Mouse (Mus musculus) erythroblast, embryonic 14.5 days (primary cell): ENCODE measurements around the gene Arnt2. TPM values are rescaled to one million over a fixed set of nuclear protein-coding genes. Genes with fewer than 3 reads are reported as not detected.

Experiments used
- H3K27me3 ChIP-seq: 2 replicates; pipeline ENCODE4 v1.6.1; 2012; ENCODE audit warnings: inconsistent platforms; ENCODE audit not compliant: control insufficient read depth
- H3K36me3 ChIP-seq: 2 replicates; pipeline ENCODE4 v1.6.1; 2012; ENCODE audit warnings: mild to moderate bottlenecking, inconsistent platforms; ENCODE audit not compliant: control insufficient read depth
- H3K4me1 ChIP-seq: 2 replicates; pipeline ENCODE4 v1.6.1; 2012; ENCODE audit warnings: inconsistent platforms; ENCODE audit not compliant: control insufficient read depth
- H3K4me3 ChIP-seq: replicated peaks from 2 replicates; pipeline ENCODE3; 2012; ENCODE audit warnings: moderate library complexity, mild to moderate bottlenecking, inconsistent platforms
- H3K9me3 ChIP-seq: 2 replicates; pipeline ENCODE4 v1.6.1; 2012; ENCODE audit warnings: low read length, inconsistent platforms, mixed read lengths; ENCODE audit not compliant: control insufficient read depth
- GATA1 ChIP-seq: IDR thresholded peaks from 2 replicates; pipeline ENCODE4 v1.6.1; 2012; ENCODE audit warnings: low read length, inconsistent platforms, mixed read lengths
- TAL1 ChIP-seq: IDR thresholded peaks from 3 replicates; pipeline ENCODE4 v1.6.1; 2012; ENCODE audit warnings: low read length, inconsistent platforms, mixed read lengths
- polyA plus RNA-seq: library from polyadenylated mRNA; stranded (reverse); fragments of >175 nt; gene quantifications from 2 replicates; pipeline ENCODE4 v1.2.3, GENCODE M21; 2012

The Arnt2 gene
- polyA plus RNA-seq, 1 experiment, result not detected

DNA sequence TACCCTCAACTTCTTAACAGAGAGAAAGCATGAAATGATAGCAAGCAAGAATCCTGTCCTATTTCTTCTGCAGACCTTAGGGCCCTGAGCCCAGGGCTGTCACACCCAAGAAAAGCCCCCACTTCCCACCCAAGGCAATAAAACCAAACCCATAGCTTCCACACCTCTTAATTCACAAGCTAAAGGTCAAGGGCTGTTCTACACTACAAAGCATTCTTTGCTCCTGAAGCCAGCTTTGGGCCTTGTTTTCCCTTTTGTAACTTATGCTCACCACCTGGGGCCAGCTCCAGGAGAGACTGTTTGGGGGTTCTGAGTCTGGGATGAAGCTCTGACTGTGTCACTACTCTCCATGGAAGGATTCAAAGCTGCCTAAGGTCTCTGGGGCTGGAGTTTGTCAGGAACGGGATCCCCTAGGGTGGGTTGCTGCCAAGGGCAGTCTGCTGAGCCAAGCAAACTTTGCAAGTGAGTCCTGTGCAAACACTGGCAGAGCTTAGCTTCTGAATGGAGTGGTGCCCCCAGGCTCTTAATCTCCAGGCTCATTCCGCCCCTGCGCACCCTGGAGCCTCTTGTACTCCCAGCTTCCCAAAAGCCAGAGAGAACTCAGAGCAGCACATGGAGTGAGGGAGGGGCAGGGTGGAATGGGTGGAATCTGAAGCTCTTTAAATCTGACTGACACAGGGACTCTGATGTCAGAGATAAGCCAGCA is 161.9 kb downstream of the Arnt2 start:
- no peak for TF ChIP-seq GATA1
- TF ChIP-seq TAL1, result no peak
- Histone ChIP-seq H3K36me3 (no peaks in the 10 kb centered on the region), H3K9me3 (no peaks in the 10 kb centered on the region), H3K4me3 (no peak overlapping the region), H3K4me1 (no peaks in the 10 kb centered on the region), H3K27me3 (no peaks in the 10 kb centered on the region)

DNA sequence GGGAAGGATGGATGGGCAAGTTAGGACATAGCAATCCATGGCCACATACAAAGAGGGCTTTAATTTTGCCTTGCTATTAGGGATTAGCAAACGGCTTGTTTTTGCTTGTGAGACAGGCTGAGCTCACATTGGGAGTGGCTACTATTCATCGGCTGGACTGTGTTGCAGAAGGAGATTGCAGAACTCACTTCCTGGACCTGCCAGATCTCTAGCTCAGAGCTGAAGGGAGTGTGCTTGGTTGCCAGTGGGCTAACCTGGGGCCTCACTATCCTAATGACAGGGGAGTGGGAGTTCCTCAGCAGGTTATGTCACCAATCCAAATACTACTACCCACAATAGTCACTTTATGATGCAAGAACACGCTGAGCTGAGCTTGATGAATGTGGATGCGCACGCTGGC is 163.1 kb downstream of the Arnt2 start:
- no peak overlapping the region for H3K4me3 ChIP-seq
- H3K4me1 ChIP-seq, result no peaks in the 10 kb centered on the region
- TF ChIP-seq GATA1 (no peak), TAL1 (no peak)

DNA sequence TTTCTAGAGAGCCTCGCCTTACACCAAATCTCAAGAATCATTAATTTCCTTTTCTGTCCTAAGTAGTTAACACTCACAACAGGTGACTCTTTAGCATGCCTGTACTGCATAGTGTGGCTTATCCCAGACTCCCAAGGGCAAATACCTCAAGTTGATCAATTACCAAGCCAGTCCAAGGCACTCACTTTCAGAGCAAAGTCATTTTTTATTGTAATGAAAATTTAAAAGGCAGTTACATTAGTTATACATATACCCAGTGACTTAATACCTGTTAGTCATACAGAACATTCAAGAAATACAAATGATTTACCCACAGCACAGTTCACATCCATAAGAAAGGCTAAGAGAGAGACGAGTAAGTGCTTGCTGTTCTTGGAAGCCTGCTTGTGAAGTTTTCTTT is 163.9 kb downstream of the Arnt2 start:
- no peak for TF ChIP-seq TAL1
- TF ChIP-seq GATA1, result no peak
- H3K4me3 ChIP-seq, result no peak overlapping the region
- no peaks in the 10 kb centered on the region for H3K36me3 ChIP-seq
- no peaks in the 10 kb centered on the region for H3K9me3 ChIP-seq
- no peaks in the 10 kb centered on the region for H3K27me3 ChIP-seq
- no peaks in the 10 kb centered on the region for H3K4me1 ChIP-seq

More for the DNA sequence above, 163.1 kb downstream of the Arnt2 start:
- Histone ChIP-seq H3K27me3 (no peaks in the 10 kb centered on the region), H3K9me3 (no peaks in the 10 kb centered on the region), H3K36me3 (no peaks in the 10 kb centered on the region)

DNA sequence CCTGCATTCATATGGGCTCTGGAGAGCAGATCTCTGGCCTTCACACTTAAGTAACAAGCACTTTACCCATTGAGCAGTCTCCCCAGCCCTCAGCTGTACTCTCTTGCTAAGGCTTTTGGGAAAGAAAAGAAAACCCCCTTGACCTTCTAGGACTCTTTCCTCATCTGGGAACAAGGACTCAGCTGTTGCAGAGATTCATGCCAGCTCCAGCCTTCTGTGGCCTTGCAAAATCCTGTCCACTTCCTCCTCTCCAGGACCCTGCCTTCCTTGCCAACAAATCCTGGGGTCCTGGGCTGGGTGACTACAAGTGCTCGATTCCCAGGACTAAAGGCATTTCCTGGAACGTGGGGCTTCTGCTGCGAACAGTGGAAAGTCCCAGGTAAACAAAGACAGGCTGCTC is 169.6 kb downstream of the Arnt2 start:
- H3K9me3 ChIP-seq, result no peaks in the 10 kb centered on the region
- no peak for TF ChIP-seq GATA1
- no peak for TF ChIP-seq TAL1
- H3K4me1 ChIP-seq, result no peaks in the 10 kb centered on the region
- no peak overlapping the region for H3K4me3 ChIP-seq
- no peaks in the 10 kb centered on the region for H3K27me3 ChIP-seq
- H3K36me3 ChIP-seq, result no peaks in the 10 kb centered on the region

DNA sequence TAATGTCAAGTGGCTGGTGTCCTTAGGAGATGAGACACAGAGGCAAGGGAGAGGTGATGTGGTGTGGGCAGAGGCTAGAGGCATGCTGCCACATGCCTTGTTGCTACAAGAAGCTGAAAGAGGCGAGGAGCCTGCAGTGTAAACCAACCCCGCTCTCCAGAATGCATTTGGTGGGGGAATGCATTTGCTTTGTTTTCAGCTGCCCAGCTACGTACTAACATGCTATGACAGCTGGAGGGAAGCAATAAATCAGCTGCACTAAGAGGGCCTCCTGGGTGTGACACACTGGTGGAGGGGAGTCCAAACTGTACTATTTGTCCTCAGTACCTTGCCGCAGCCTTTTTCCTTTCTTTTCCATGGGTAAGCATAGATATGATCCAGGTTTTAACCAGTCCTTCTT is 172.3 kb downstream of the Arnt2 start:
- H3K4me3 ChIP-seq, result no peak overlapping the region

DNA sequence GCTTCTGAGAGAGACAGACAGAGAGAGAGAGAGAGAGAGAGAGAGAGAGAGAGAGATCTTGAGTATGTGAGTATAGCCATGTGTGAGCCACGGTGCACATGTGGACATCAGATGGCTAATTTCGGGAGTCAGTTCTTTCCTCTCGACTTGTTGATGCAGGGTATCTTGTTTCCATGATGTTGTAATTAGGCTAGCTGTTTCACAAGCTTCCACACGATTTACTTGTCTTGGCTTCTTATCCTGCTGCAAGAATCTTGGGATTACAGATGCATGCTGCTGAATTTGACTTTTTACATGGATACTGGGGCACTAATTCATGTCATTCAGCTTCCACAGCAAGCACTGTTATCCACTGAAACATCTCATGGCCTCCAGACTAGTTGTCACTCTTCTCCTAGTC is 178.6 kb downstream of the Arnt2 start:
- Histone ChIP-seq H3K36me3 (no peaks in the 10 kb centered on the region), H3K4me1 (no peaks in the 10 kb centered on the region), H3K4me3 (no peak overlapping the region), H3K9me3 (no peaks in the 10 kb centered on the region), H3K27me3 (no peaks in the 10 kb centered on the region)
- no peak for TF ChIP-seq TAL1
- TF ChIP-seq GATA1, result no peak

More for the DNA sequence above, 172.3 kb downstream of the Arnt2 start:
- no peaks in the 10 kb centered on the region for H3K36me3 ChIP-seq
- no peaks in the 10 kb centered on the region for H3K4me1 ChIP-seq
- H3K9me3 ChIP-seq, result no peaks in the 10 kb centered on the region
- no peaks in the 10 kb centered on the region for H3K27me3 ChIP-seq
- TF ChIP-seq TAL1 (no peak), GATA1 (no peak)

DNA sequence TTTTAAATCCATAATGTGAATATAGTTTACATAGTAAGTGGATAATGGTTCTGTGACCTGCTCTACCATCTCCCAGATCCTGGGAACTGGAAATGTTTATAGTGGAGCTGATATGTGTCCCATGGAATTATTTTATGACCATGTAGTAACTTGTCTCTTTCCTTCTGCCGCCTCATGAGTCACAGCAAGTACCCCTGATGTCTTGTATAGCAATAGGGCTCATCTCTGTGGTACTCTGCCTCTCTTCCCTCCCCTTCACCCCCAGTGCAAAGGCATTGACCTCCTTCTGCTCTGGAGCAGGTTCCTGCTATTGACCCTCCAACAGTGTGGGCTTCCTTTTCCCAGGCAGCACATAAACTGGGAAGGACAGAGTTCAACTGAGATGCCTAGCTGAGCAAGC is 182.3 kb downstream of the Arnt2 start:
- TF ChIP-seq GATA1 (no peak), TAL1 (no peak)
- Histone ChIP-seq H3K36me3 (no peaks in the 10 kb centered on the region), H3K4me1 (no peaks in the 10 kb centered on the region)

DNA sequence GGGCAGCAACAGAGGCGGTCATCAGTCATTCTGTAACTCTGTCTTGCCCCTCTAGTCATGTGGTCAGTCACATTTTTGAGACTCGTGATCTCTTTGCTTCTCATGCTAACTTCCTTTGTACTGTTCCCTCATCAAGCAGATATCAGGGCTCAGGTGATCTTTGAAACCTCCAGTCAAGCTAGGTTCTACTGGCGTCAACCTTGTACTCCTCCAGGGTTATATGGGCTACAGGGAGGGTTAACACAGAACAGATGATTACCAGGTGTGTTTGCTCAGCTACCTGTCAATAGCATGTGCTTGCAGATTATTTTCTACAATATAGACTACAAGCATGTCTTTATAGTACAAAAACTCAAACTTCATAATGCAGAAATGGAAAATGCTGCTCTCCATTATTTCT is 183.1 kb downstream of the Arnt2 start:
- TF ChIP-seq GATA1 (no peak), TAL1 (no peak)

More for the DNA sequence above, 182.3 kb downstream of the Arnt2 start:
- no peaks in the 10 kb centered on the region for H3K27me3 ChIP-seq
- H3K4me3 ChIP-seq, result no peak overlapping the region
- no peaks in the 10 kb centered on the region for H3K9me3 ChIP-seq

DNA sequence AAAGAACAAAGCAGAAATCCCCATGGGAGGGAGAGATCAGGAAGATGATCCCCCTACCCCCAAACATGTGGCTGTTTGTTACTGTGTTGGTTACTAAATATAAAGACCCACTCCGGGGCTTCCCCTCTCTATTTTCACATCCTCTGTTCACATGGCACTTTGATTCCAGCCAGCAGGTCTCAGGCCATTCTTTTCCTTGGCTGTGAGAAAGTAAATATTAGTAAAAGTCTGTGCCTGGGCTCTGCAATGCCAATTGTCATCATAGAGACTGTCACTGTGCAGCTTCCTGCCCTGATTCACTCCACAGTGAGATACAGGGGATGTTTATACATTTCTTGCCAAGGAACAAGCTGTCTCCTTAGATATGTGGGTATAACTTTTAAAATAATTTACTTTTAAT is 197.9 kb downstream of the Arnt2 start:
- H3K4me3 ChIP-seq, result no peak overlapping the region
- no peak for TF ChIP-seq TAL1
- no peak for TF ChIP-seq GATA1
- H3K27me3 ChIP-seq, result no peaks in the 10 kb centered on the region
- H3K36me3 ChIP-seq, result no peaks in the 10 kb centered on the region
- no peaks in the 10 kb centered on the region for H3K4me1 ChIP-seq
- no peaks in the 10 kb centered on the region for H3K9me3 ChIP-seq

More for the DNA sequence above, 183.1 kb downstream of the Arnt2 start:
- H3K27me3 ChIP-seq, result no peaks in the 10 kb centered on the region
- H3K36me3 ChIP-seq, result no peaks in the 10 kb centered on the region
- H3K4me1 ChIP-seq, result no peaks in the 10 kb centered on the region
- no peak overlapping the region for H3K4me3 ChIP-seq
- H3K9me3 ChIP-seq, result no peaks in the 10 kb centered on the region

DNA sequence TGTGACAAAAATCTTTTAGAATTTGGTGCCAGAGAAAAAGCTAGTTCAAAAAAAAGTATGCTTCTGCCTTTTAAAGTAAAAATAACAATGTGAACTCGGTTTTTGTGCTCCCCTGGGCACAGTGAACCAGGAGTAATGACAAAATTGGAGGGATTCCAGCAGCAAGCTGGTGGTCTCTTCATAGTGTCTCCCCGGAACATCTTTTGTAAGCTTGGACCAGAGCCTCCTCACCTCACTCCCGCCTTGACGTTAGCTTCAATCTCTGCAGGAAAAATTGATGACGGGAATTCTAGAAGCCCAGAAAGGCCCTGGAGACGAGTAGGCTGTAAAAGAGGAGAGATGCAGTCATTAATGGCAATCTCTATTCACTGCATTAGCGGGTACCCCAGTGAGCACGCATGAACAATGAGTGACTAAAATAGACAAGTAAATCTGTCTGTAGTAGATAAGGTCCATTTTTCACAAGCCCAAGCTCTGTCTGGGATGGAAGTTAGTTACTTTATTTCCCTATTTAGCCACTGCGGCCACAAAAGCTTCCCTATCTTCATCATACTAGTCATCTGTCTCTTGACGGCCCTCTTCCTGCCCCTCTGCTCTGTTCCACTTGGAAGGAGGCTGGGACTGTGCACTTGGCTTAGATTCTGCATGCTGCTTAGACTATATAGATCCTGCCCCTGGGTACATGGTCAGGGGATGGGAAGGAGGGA is 199.2 kb downstream of the Arnt2 start:
- no peak for TF ChIP-seq TAL1
- TF ChIP-seq GATA1, result no peak
- Histone ChIP-seq H3K36me3 (no peaks in the 10 kb centered on the region), H3K4me3 (no peak overlapping the region), H3K27me3 (no peaks in the 10 kb centered on the region), H3K9me3 (no peaks in the 10 kb centered on the region), H3K4me1 (no peaks in the 10 kb centered on the region)
